Mouse (Mus musculus) myocyte (in vitro differentiated cells): ENCODE data around the gene Fam205c. TPM values are rescaled to one million over a fixed set of nuclear protein-coding genes. Genes with fewer than 3 reads are reported as not detected.

Source experiments
- H3K27me3 ChIP-seq: one replicate; pipeline ENCODE4 v1.6.1; 2011; ENCODE audit not compliant: control insufficient read depth, insufficient read depth, insufficient read length
- H3K36me3 ChIP-seq: one replicate; pipeline ENCODE4 v1.6.1; 2011; ENCODE audit not compliant: control insufficient read depth, insufficient read depth
- H3K4me2 ChIP-seq: one replicate; pipeline ENCODE4 v1.6.1; 2011; ENCODE audit warnings: low read depth, control low read depth
- H3K4me3 ChIP-seq: one replicate; pipeline ENCODE4 v1.5.1; 2011; ENCODE audit warnings: mild to moderate bottlenecking, control low read depth, moderate library complexity
- H3K79me2 ChIP-seq: one replicate; pipeline ENCODE4 v1.6.1; 2011; ENCODE audit not compliant: control insufficient read depth, insufficient read depth
- H3ac ChIP-seq: one replicate; pipeline ENCODE4 v1.6.1; 2011; ENCODE audit not compliant: control insufficient read depth, insufficient read length
- CEBPB ChIP-seq: IDR thresholded peaks from 2 replicates; pipeline ENCODE4 v1.6.1; 2011; ENCODE audit warnings: mild to moderate bottlenecking, moderate library complexity; ENCODE audit not compliant: poor library complexity, insufficient read depth, severe bottlenecking
- E2F4 ChIP-seq: IDR thresholded peaks from one replicate; pipeline ENCODE4 v1.6.1; 2011; ENCODE audit warnings: mild to moderate bottlenecking, control low read depth, moderate library complexity; ENCODE audit not compliant: insufficient read depth
- MAX ChIP-seq: IDR thresholded peaks from one replicate; pipeline ENCODE4 v1.6.1; 2011; ENCODE audit warnings: low read depth, mild to moderate bottlenecking, control low read depth
- MYOD1 ChIP-seq, 3 experiments: IDR thresholded peaks; one replicate each; pipeline ENCODE4 v1.6.1; 2011; ENCODE audit warnings: control low read depth in 2 of 3, low read depth in 2 of 3, mild to moderate bottlenecking in 2 of 3, moderate library complexity in 1 of 3; ENCODE audit not compliant: insufficient read length in 2 of 3, control insufficient read depth in 1 of 3
- MYOG ChIP-seq, 3 experiments: IDR thresholded peaks; one replicate each; pipeline ENCODE4 v1.6.1; 2011; ENCODE audit warnings: control low read depth in 2 of 3, low read depth in 2 of 3, mild to moderate bottlenecking in 2 of 3; ENCODE audit not compliant: insufficient read length in 2 of 3, control insufficient read depth in 1 of 3, insufficient read depth in 1 of 3
- POLR2A ChIP-seq: IDR thresholded peaks from one replicate; pipeline ENCODE4 v1.6.1; 2011; ENCODE audit warnings: low read depth, mild to moderate bottlenecking, control low read depth, moderate library complexity; ENCODE audit not compliant: insufficient read length
- POLR2AphosphoS2 ChIP-seq: IDR thresholded peaks from one replicate; pipeline ENCODE4 v1.6.1; 2011; ENCODE audit warnings: low read depth, control low read depth; ENCODE audit not compliant: insufficient read length
- REST ChIP-seq: IDR thresholded peaks from one replicate; pipeline ENCODE4 v1.6.1; 2011; ENCODE audit warnings: mild to moderate bottlenecking, control low read depth, moderate library complexity; ENCODE audit not compliant: insufficient read depth, insufficient read length
- SRF ChIP-seq: IDR thresholded peaks from one replicate; pipeline ENCODE4 v1.6.1; 2011; ENCODE audit warnings: low read depth; ENCODE audit not compliant: control insufficient read depth, insufficient read length
- TCF12 ChIP-seq: IDR thresholded peaks from one replicate; pipeline ENCODE4 v1.6.1; 2011; ENCODE audit warnings: mild to moderate bottlenecking, control low read depth; ENCODE audit not compliant: poor library complexity, insufficient read depth, severe bottlenecking
- TCF3 ChIP-seq: IDR thresholded peaks from one replicate; pipeline ENCODE4 v1.6.1; 2011; ENCODE audit warnings: low read depth, control low read depth; ENCODE audit not compliant: insufficient read length
- USF1 ChIP-seq: IDR thresholded peaks from one replicate; pipeline ENCODE4 v1.6.1; 2011; ENCODE audit warnings: low read depth, mild to moderate bottlenecking, control low read depth, moderate library complexity
- polyA plus RNA-seq: library from polyadenylated mRNA; unstranded; fragments of >200 nt; fragmentation: generic; extraction: Trizol; gene quantifications from one replicate; pipeline ENCODE4 v1.2.1, GENCODE M21; 2012; ENCODE audit warnings: missing spikeins

The Fam205c gene
- polyA plus RNA-seq, 1 experiment: not detected

DNA sequence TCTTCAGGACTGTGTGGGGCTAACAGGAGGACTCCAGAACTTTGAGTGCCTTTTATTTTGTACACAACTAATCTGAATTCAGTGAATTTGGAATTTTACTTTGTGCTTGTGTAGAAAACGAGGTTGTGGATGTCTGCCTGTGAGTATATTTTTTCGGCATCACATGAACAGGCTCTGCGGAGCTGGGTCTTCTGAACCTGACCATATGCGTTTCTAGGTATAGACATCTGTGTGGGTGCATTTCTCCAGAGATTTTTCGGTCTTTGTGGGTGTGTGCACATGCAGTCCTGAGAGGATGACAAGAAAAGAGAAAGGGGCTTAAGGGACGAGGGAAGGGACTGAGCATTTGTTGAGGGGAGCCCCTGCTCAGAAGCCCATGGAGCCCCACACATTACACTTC lies 12.9 kb upstream of the Fam205c start:
- TF ChIP-seq TCF12 (no peak), USF1 (no peak), E2F4 (no peak), MYOD1 (IDR thresholded peaks at IDR 0.05; ENCODE audit: control insufficient read depth in 1 of 3, insufficient read length in 2 of 3, low read depth in 2 of 3) (no peak), MYOG (IDR thresholded peaks at IDR 0.05; ENCODE audit: control insufficient read depth in 1 of 3, insufficient read depth in 1 of 3, insufficient read length in 2 of 3, low read depth in 2 of 3) (no peak), CEBPB (no peak), MAX (no peak), POLR2A (no peak), POLR2AphosphoS2 (no peak), REST (no peak), SRF (no peak)
- Histone ChIP-seq H3K79me2 (no peaks in the 10 kb centered on the region), H3K27me3 (peaks cover 34% of the 10 kb centered on the region), H3K4me2 (no peak overlapping the region), H3K4me3 (no peak overlapping the region), H3K36me3 (no peaks in the 10 kb centered on the region), H3ac (no peak overlapping the region)

DNA sequence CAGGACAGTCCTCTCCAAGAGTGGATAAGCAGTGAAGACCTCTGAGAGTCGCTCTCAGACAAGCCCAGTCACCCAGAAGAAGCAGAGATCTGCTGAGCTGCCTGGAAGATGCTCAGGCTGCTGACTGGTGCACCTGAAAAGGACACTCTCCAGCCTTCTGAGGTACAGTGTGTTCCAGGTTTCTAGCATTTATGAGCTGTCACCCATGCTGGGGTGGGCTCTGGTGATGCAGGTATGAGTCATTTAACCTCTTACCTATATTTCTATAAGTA lies 6.6 kb upstream of the Fam205c start:
- TF ChIP-seq TCF12: no peak
- TF ChIP-seq TCF3: no peak
- TF ChIP-seq MAX: no peak
- no peak for TF ChIP-seq POLR2A
- TF ChIP-seq POLR2AphosphoS2: no peak
- TF ChIP-seq REST: no peak
- no peak for TF ChIP-seq MYOD1 (IDR thresholded peaks at IDR 0.05; ENCODE audit: control insufficient read depth in 1 of 3, insufficient read length in 2 of 3, low read depth in 2 of 3)
- TF ChIP-seq MYOG (IDR thresholded peaks at IDR 0.05; ENCODE audit: control insufficient read depth in 1 of 3, insufficient read depth in 1 of 3, insufficient read length in 2 of 3, low read depth in 2 of 3): no peak
- TF ChIP-seq CEBPB: no peak
- Histone ChIP-seq H3K36me3 (no peaks in the 10 kb centered on the region), H3K79me2 (no peaks in the 10 kb centered on the region), H3K4me3 (no peak overlapping the region), H3K27me3 (peaks cover 30% of the 10 kb centered on the region), H3ac (no peak overlapping the region), H3K4me2 (no peak overlapping the region)

- Histone ChIP-seq H3ac (no peak overlapping the region), H3K36me3 (no peaks in the 10 kb centered on the region), H3K4me2 (no peak overlapping the region), H3K4me3 (no peak overlapping the region), H3K79me2 (no peaks in the 10 kb centered on the region), H3K27me3 (peaks cover 26% of the 10 kb centered on the region)
- TF ChIP-seq SRF (no peak), USF1 (no peak), MYOG (IDR thresholded peaks at IDR 0.05; ENCODE audit: control insufficient read depth in 1 of 3, insufficient read depth in 1 of 3, insufficient read length in 2 of 3, low read depth in 2 of 3) (no peak), MAX (no peak), MYOD1 (IDR thresholded peaks at IDR 0.05; ENCODE audit: control insufficient read depth in 1 of 3, insufficient read length in 2 of 3, low read depth in 2 of 3) (no peak)
Measured at GRCm38 (mm10) chr4:42879829-42880676, 6.0 kb upstream of the Fam205c start.

GRCm38 (mm10) chr4:42877657-42878056 lies 3.6 kb upstream of the Fam205c start:
- Histone ChIP-seq H3ac (no peak overlapping the region), H3K36me3 (no peaks in the 10 kb centered on the region), H3K4me2 (no peak overlapping the region), H3K79me2 (no peaks in the 10 kb centered on the region), H3K4me3 (no peak overlapping the region), H3K27me3 (peaks cover 42% of the 10 kb centered on the region)
- TF ChIP-seq MYOD1 (IDR thresholded peaks at IDR 0.05; ENCODE audit: control insufficient read depth in 1 of 3, insufficient read length in 2 of 3, low read depth in 2 of 3) (no peak), TCF12 (no peak), POLR2AphosphoS2 (no peak), REST (no peak), USF1 (no peak), MAX (no peak), POLR2A (no peak), SRF (no peak), MYOG (IDR thresholded peaks at IDR 0.05; ENCODE audit: control insufficient read depth in 1 of 3, insufficient read depth in 1 of 3, insufficient read length in 2 of 3, low read depth in 2 of 3) (no peak), TCF3 (no peak), E2F4 (no peak), CEBPB (no peak)
